Mouse (Mus musculus) adrenal gland, postnatal 4 days (tissue): ENCODE measurements around the gene Gm14180. TPM values are rescaled to one million over a fixed set of nuclear protein-coding genes. Genes with fewer than 3 reads are reported as not detected.
"Not testable (repeated sequence)": the region's sequence is repeated elsewhere in the genome, so short reads cannot be mapped to it uniquely, and the experiment has no call there.

Experiments
- DNase-seq, 2 experiments: peaks; one replicate each; pipeline ENCODE4 v3.0.0; 2021 to 2022; ENCODE audit warnings: low spot score in 2 of 2, mixed read lengths in 2 of 2
- long read RNA-seq, 2 experiments: library from polyadenylated mRNA; stranded (forward); transcript quantifications; one replicate each; pipeline ENCODE4 v2.0.0; 2021
- total RNA-seq, 2 experiments: library from RNA; stranded (reverse); gene quantifications; 2 replicates each; pipeline ENCODE4 v1.2.3; 2021

Gene Gm14180
- total RNA-seq, result not detected
- long read RNA-seq, experiment 1, result 0 reads
- long read RNA-seq, experiment 2, result 0 reads

DNA sequence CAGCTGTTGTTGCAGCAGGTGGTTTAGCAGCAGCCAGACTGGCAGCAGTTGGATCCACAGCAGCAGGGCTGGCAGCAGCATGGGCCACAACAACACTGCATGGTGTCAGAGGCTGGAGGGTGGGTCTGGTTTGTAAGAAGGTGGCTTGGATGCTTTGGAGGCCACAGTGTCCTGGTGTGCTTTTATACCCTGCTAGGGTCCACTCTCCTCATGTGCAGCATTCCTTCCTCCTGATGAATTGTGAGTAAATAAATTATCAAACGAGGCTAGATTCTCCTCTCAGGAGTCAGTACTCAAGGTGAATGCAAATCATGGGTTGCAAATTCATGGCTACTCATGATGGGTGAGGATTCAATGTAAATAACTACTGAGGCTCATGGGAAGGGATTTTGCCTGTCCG lies at the start of gene Gm14180:
TSS of gene Gm14180 (minus strand) at position 101 of the 400 bp plus-strand sequence.
- no peak for DNase-seq

- no peak for DNase-seq
These were observed 46.5 kb upstream of the Gm14180 start, which contains the start of gene Krtap4-8 for GRCm38 (mm10) chr11:99780604-99781003. TSS of gene Krtap4-8 (minus strand) at chr11:99780704.

- no peak for DNase-seq
These were observed 44.3 kb upstream of the Gm14180 start for GRCm38 (mm10) chr11:99778401-99778800.

DNA sequence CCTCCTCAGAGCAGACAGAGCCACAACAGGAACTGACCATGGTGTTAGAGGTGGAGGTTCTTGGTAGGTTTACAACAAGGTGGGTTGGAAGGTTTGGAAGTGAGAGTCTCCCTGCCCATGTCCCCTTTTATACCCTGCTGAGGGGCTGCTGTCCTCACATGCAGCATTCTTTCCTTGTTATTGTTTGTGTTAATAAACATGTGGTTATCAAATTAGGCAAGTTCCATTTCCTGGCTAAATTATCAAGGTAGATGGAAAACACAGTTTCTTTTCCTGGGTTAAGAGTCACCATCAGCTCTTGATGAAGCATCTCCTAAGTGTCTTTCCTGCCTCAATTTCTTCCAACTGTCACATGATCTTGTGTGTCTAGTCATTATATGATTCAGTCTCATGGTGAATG lies 38.7 kb upstream of the Gm14180 start, which contains the start of gene Gm11595:
TSS of gene Gm11595 (minus strand) at position 101 of the 400 bp plus-strand sequence.
- not testable (repeated sequence) for DNase-seq

DNA sequence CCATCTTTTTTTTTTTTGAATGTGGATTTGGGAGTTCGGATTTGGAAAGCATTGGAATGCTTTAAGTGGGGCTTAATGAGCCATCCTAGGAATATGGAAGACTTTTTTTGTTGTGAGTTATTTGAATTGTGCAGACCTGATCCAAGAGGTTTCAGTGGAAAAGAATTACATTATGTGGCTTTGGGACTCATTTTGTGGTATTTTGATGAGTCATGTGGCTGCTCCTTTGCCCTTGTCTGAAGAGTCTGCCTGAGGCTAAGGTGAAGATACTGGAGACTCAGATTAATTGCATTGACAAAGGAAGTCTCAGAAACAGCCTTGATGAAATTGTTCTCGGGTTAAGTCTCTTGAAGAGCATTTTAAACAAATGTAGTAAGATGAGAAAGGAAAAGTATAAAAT lies 34.3 kb upstream of the Gm14180 start:
- no peak for DNase-seq

DNA sequence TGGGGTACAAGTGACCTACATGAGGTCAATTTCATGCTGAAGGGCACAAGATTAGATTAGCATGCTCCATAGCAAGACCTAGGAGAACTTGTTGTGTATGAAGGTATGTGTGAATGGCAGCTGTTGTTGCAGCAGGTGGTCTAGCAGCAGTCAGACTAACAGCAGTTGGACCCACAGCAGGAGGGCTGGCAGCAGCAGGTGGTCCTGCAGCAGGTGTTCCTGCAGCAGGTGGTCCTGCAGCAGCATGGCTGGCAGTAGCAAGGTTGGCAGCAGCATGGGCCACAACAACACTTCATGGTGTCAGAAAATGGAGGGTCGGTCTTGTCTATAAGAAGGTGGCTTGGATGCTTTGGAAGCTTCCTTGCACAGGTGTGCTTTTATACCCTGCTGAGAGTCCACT lies 24.8 kb upstream of the Gm14180 start:
- no peak for DNase-seq

DNA sequence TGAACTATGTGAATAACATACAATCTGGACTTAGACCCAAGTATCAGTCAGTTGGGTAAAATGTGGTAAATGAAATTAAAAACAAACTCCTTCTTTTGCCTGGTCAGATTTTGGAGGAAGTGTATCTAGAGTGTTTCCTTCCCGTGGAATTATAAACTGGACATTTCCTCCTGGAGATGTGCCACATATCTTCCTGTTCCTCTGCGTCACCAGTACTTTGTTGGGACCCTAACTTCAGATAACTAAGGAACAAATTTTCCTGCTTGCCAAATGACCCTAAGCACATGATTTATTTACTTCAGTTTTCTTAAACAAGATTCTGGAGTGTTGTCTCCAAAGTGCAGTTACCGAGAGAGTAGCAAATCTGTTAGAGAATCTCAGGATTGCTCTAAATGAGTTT lies 9.9 kb upstream of the Gm14180 start:
- no peak for DNase-seq

DNA sequence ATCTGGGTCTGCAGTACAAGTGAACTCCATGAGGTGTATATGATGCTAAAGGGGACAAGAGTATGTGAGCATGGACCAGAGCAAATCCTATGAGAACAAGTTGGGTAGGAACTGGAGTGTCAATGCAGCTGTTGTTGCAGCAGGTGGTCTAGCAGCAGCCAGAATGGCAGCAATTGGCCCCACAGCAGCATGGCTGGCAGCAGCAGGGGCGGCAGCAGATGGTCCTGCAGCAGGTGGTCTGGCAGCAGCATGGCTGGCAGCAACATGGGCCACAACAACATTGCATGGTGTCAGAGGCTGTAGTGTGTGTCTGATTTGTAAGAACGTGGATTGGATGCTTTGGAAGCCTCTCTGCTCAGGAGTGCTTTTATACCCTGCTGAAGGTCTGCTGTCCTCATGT lies 10.0 kb downstream of the Gm14180 start:
- no peak for DNase-seq

DNA sequence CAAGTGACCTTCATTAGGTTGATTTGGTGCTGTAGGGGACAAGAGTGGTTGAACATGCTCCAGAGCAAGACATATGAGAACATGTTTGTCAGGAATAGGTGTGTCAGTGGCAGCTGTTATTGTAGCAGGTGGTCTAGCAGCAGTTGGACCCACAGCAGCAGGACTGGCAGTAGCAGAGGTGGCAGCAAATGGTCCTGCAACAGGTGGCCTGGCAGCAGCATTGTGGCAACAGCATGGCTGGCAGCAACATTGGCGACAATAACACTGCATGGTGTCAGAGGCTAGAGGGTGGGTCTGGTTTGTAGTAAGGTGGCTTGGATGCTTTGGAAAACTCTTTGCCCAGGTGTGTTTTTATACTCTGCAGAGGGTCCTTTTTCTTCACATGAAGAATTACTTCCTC lies 15.3 kb downstream of the Gm14180 start:
- no peak for DNase-seq

DNA sequence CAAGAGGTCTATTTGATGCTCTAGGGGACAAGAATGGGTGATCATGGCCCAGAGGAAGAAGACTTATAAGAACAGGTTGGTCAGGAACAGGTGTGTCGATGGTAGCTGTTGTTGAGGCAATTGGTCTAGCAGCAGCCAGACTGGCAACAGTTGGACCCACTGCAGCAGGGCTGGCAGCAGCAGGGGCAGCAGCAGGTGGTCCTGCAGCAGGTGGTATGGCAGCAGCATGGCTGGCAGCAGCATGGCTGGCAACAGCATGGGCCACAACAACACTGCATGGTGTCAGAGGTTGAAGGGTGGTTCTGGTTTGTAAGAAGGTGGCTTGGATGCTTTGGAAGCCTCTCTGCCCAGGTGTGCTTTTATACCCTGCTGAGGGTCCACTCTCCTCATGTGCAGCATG lies 43.6 kb downstream of the Gm14180 start, which contains the start of gene Gm14190:
TSS of gene Gm14190 (minus strand) at position 278 of the 400 bp plus-strand sequence.
- no peak for DNase-seq

- DNase-seq, result not testable (repeated sequence)
These were observed 48.9 kb downstream of the Gm14180 start for GRCm38 (mm10) chr11:99685235-99685634.

Other genes with a start within 250 kb of the Gm14180 start
- 1 to 10 TPM in 1 of 2 experiments, under 1 TPM in 1; 0.62 to 3.1 TPM for gene Krt23, start 241.2 kb downstream of the Gm14180 start, total RNA-seq
- gene Krt39, start 213.0 kb downstream of the Gm14180 start, total RNA-seq, result not detected
- gene Krt40, start 191.1 kb downstream of the Gm14180 start, total RNA-seq, result not detected
- gene Krtap3-3, start 183.4 kb downstream of the Gm14180 start, total RNA-seq, result not detected
- not detected for gene Krtap3-2, start 177.4 kb downstream of the Gm14180 start, total RNA-seq
- gene Gm11939, start 174.8 kb downstream of the Gm14180 start, total RNA-seq, result not detected
- gene Krtap3-1, start 167.7 kb downstream of the Gm14180 start, total RNA-seq, result not detected
- gene Krtap1-5, start 153.3 kb downstream of the Gm14180 start, total RNA-seq, result not detected
- gene Krtap1-4, start 150.6 kb downstream of the Gm14180 start, total RNA-seq, result not detected
- gene Krtap1-3, start 143.0 kb downstream of the Gm14180 start, total RNA-seq, result not detected
- not detected for gene Krtap9-3, start 136.2 kb downstream of the Gm14180 start, total RNA-seq
- gene Gm11938, start 131.0 kb downstream of the Gm14180 start, total RNA-seq, result not detected
- gene Gm11937, start 124.1 kb downstream of the Gm14180 start, total RNA-seq, result not detected
- not detected for gene Krtap2-4, start 119.4 kb downstream of the Gm14180 start, total RNA-seq
- gene Gm11562, start 113.9 kb downstream of the Gm14180 start, total RNA-seq, result not detected
- not detected for gene Krtap4-1, start 106.1 kb downstream of the Gm14180 start, total RNA-seq
- not detected for gene Krtap4-2, start 99.2 kb downstream of the Gm14180 start, total RNA-seq
- gene Krtap4-7, start 90.2 kb downstream of the Gm14180 start, total RNA-seq, result not detected
- gene Gm11555, start 84.1 kb downstream of the Gm14180 start, total RNA-seq, result not detected
- not detected for gene Gm11563, start 75.3 kb downstream of the Gm14180 start, total RNA-seq
- not detected for gene Krtap4-6, start 68.3 kb downstream of the Gm14180 start, total RNA-seq
- not detected for gene Gm14190, start 43.5 kb downstream of the Gm14180 start, total RNA-seq
- gene Gm11595, start 38.6 kb upstream of the Gm14180 start, total RNA-seq, result not detected
- not detected for gene Krtap4-8, start 46.4 kb upstream of the Gm14180 start, total RNA-seq
- gene Krtap4-9, start 50.9 kb upstream of the Gm14180 start, total RNA-seq, result not detected
- not detected for gene Gm11596, start 59.2 kb upstream of the Gm14180 start, total RNA-seq
- not detected for gene Gm11569, start 64.6 kb upstream of the Gm14180 start, total RNA-seq
- not detected for gene Gm11554, start 70.2 kb upstream of the Gm14180 start, total RNA-seq
- not detected for gene Krtap4-13, start 75.6 kb upstream of the Gm14180 start, total RNA-seq
- not detected for gene Gm11564, start 81.4 kb upstream of the Gm14180 start, total RNA-seq
- not detected for gene 2300003K06Rik, start 103.8 kb upstream of the Gm14180 start, total RNA-seq
- not detected for gene Krtap4-16, start 117.3 kb upstream of the Gm14180 start, total RNA-seq
- not detected for gene Gm11568, start 123.6 kb upstream of the Gm14180 start, total RNA-seq
- not detected for gene Gm11559, start 130.2 kb upstream of the Gm14180 start, total RNA-seq
- not detected for gene Krtap9-1, start 139.1 kb upstream of the Gm14180 start, total RNA-seq
- gene Gm11567, start 144.9 kb upstream of the Gm14180 start, total RNA-seq, result not detected
- not detected for gene Krtap31-1, start 173.6 kb upstream of the Gm14180 start, total RNA-seq
- not detected for gene Gm11565, start 180.5 kb upstream of the Gm14180 start, total RNA-seq
- not detected for gene Krtap31-2, start 202.0 kb upstream of the Gm14180 start, total RNA-seq
- not detected for gene Krtap9-5, start 214.2 kb upstream of the Gm14180 start, total RNA-seq
- not detected for gene Krtap29-1, start 244.8 kb upstream of the Gm14180 start, total RNA-seq